ENCODE assay signal across 17 mouse cellular contexts in the genomic region with DNA sequence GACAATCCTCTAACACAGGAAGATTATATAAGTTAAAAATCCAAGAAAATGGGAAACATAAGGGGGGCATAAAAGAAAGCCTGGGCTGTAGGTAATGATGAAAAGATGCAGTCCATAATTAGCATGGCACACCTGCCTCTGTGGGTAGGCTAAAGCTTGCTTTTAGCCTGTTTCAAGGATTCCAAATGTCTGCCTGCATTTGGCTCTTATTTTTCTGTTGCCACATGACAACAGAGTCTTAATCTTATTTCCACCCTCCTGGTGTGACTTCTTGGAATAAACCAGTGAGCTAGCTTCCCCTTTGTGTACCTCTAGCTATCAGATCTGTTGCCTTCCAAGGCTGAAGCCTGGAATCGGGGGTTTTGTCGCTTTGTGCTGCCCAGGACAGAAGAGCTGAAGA.
"Had no signal": no experiment of that assay in that cellular context is flagged by ENCODE, and none has a peak within 500 bp of the region (broad histone marks: within the 10 kb centered on the region; RNA-seq: fewer than 3 reads in every experiment).

No protein-coding gene starts in this region.

- H3K9ac ChIP-seq: limb, embryonic 13.5 days; liver, embryonic 13.5 days; midbrain, embryonic 15.5 days; neural tube, embryonic 13.5 days had no signal

- ATAC-seq: intestine, postnatal 0 days; midbrain, embryonic 15.5 days had no signal

- H3K36me3 ChIP-seq: limb, embryonic 10.5 days; limb, embryonic 13.5 days; liver, embryonic 13.5 days; midbrain, embryonic 15.5 days; neural tube, embryonic 13.5 days had no signal

- H3K27me3 ChIP-seq: limb, embryonic 13.5 days; liver, embryonic 13.5 days; midbrain, embryonic 15.5 days; neural tube, embryonic 13.5 days had no signal

- H3K4me2 ChIP-seq: limb, embryonic 13.5 days; liver, embryonic 13.5 days; midbrain, embryonic 11.5 days; midbrain, embryonic 15.5 days; neural tube, embryonic 13.5 days had no signal

- DNase-seq: kidney, adult 2 months; kidney, postnatal 25 days; liver; liver, embryonic 13.5 days; lung, adult 2 months; lung, postnatal 14 days; lung, postnatal 4 days; thymus, adult 2 months; thymus, postnatal 4 days had no signal

- H3K9me3 ChIP-seq: limb, embryonic 10.5 days; midbrain, embryonic 15.5 days; neural tube, embryonic 13.5 days had no signal

- H3K27ac ChIP-seq: kidney, postnatal 0 days; limb, embryonic 10.5 days; limb, embryonic 13.5 days; liver, embryonic 13.5 days; midbrain, embryonic 15.5 days; neural tube, embryonic 13.5 days had no signal

- H3K4me3 ChIP-seq: limb, embryonic 10.5 days; limb, embryonic 13.5 days; liver, embryonic 13.5 days; midbrain, embryonic 15.5 days; myocyte; neural tube, embryonic 13.5 days had no signal

- H3K4me1 ChIP-seq: limb, embryonic 13.5 days; liver, embryonic 13.5 days had no signal
